Mouse (Mus musculus) embryonic facial prominence, embryonic 10.5 days (tissue): ENCODE measurements at regions not wholly inside any gene's neighbourhood (a gene's known extent, or its start where the extent isn't known, plus 50 kb on each side); places are given as distances from the start of the nearest gene placed in this dataset.
"Not testable (repeated sequence)": the region's sequence is repeated elsewhere in the genome, so short reads cannot be mapped to it uniquely, and the experiment has no call there.

Experiments
- DNase-seq: peaks from one replicate; pipeline ENCODE4 v3.0.0-alpha.2; 2017; ENCODE audit warnings: low spot score
- H3K27ac ChIP-seq: fragments of 300-500 bp; sonication (generic); replicated peaks from 2 replicates; pipeline ENCODE4 v1.5.1; 2016; ENCODE audit warnings: mild to moderate bottlenecking
- H3K27me3 ChIP-seq: fragments of 300-500 bp; sonication (generic); replicated peaks from 2 replicates; pipeline ENCODE4 v1.6.1; 2016; ENCODE audit warnings: low read depth, mild to moderate bottlenecking; ENCODE audit not compliant: poor library complexity, severe bottlenecking
- H3K36me3 ChIP-seq: fragments of 300-500 bp; sonication (generic); replicated peaks from 2 replicates; pipeline ENCODE4 v1.6.1; 2016; ENCODE audit warnings: mild to moderate bottlenecking, moderate library complexity
- H3K4me1 ChIP-seq: fragments of 300-500 bp; sonication (generic); 2 replicates; pipeline ENCODE4 v1.6.1; 2016
- H3K4me3 ChIP-seq: fragments of 300-500 bp; sonication (generic); 2 replicates; pipeline ENCODE4 v1.5.1; 2016; ENCODE audit warnings: mild to moderate bottlenecking, moderate library complexity
- H3K9me3 ChIP-seq: fragments of 300-500 bp; sonication (generic); 2 replicates; pipeline ENCODE4 v1.6.1; 2016; ENCODE audit warnings: mild to moderate bottlenecking
- WGBS: fragments of 180-500 bp; shearing (Covaris S2); methylation state at CpG from one replicate; pipeline ENCODE4 v1.1.7; 2016; 5-methylcytosine and 5-hydroxymethylcytosine counted together

DNA sequence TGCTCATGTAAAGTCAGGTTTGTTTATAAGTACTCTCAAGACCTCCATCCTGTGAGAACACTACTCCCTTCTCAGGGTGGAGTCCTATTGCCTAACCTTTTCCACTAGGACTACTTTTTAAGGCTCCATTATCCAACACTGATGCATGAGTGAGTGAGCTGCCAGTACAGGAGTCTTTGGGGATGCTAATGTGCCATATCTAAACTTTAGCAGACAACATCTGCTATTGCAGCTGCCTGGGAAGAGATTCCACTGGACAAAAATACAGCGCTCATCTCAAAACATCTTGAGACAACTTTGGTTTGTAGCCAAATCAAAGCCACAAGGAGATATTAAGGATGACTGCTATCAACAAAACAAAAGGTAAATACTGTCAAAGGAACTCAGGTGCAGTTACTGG lies 52.3 kb upstream of the Gm10985 start:
- Histone ChIP-seq H3K36me3 (no peaks in the 10 kb centered on the region), H3K27ac (no peak overlapping the region), H3K9me3 (no peaks in the 10 kb centered on the region), H3K27me3 (no peaks in the 10 kb centered on the region), H3K4me3 (no peak overlapping the region), H3K4me1 (no peaks in the 10 kb centered on the region)
- no peak for DNase-seq
- WGBS, result 99% methylated on average over 1 of the region's 1 CpGs

DNA sequence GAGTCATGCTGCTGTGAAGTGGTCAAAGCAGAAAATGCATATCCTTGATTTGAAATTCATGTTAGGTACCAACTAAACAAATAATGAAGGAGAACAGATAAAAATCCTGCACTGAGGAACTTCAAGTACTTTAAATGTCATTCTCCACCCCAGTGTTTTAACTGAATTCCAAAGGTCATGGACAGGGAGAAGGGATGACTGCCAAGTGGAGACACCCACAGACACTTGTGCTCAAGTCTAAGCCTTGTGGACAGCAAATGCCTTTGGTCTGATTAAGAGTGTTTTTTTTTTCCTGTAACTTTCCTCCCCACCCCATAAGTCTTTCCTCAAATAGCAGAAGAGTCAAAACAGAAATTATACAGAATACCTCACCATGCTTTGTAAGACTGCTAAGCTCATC lies 55.2 kb upstream of the Gm10985 start:
- H3K27ac ChIP-seq, result no peak overlapping the region
- no peak overlapping the region for H3K4me3 ChIP-seq
- H3K36me3 ChIP-seq, result no peaks in the 10 kb centered on the region
- no peaks in the 10 kb centered on the region for H3K4me1 ChIP-seq
- no peaks in the 10 kb centered on the region for H3K9me3 ChIP-seq
- no peaks in the 10 kb centered on the region for H3K27me3 ChIP-seq
- DNase-seq, result no peak

DNA sequence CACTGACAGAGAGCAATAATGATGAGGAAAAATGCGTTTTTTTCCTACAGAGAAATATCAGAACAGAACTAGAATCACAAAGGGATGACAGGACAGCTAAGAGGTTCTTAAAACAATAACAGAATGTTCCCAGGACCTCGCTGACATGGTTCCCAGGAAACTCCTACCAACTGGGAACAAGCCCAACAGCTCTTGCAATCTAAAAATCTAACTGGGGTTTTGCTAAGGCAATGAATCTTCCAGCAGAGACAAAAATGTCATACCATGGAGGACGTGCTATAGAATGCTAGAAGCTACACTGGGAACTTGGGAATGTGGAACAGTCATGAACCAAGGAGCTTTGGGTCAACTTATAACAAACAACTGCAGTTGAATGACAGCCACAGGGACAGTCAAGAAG lies 59.7 kb upstream of the Gm10985 start:
- DNase-seq, result no peak
- WGBS, result 75% methylated on average over 3 of the region's 3 CpGs
- no peaks in the 10 kb centered on the region for H3K36me3 ChIP-seq
- no peak overlapping the region for H3K27ac ChIP-seq
- H3K4me1 ChIP-seq, result no peaks in the 10 kb centered on the region
- no peak overlapping the region for H3K4me3 ChIP-seq
- H3K9me3 ChIP-seq, result no peaks in the 10 kb centered on the region
- no peaks in the 10 kb centered on the region for H3K27me3 ChIP-seq

- no peaks in the 10 kb centered on the region for H3K36me3 ChIP-seq
- DNase-seq, result no peak
- no peaks in the 10 kb centered on the region for H3K4me1 ChIP-seq
- no peaks in the 10 kb centered on the region for H3K27me3 ChIP-seq
- no peak overlapping the region for H3K27ac ChIP-seq
- H3K4me3 ChIP-seq, result no peak overlapping the region
- WGBS, result 78% methylated on average over 5 of the region's 5 CpGs
- H3K9me3 ChIP-seq, result no peaks in the 10 kb centered on the region
Observed at GRCm38 (mm10) chr3:53776668-53777067, 68.2 kb upstream of the Gm10985 start.

DNA sequence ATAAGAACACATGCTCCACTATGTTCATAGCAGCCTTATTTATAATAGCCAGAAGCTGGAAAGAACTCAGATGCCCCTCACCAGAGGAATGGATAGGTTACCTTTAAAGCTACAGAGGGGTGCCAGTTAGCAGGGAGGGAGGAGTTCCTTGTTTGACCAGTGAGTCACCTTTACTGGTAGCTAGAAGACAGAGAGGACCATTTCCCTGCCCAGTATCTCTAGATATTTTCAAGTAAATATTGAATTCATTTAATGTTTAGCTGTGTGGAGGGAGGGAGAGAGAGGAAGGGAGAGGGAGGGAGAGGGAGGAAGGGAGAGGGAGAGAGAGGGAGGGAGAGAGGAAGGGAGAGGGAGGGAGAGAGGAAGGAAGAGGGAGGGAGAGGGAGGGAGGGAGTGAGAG lies 77.3 kb upstream of the Gm10985 start:
- DNase-seq, result no peak
- no peak overlapping the region for H3K27ac ChIP-seq
- no peaks in the 10 kb centered on the region for H3K4me1 ChIP-seq
- H3K4me3 ChIP-seq, result no peak overlapping the region
- H3K27me3 ChIP-seq, result no peaks in the 10 kb centered on the region
- no peaks in the 10 kb centered on the region for H3K36me3 ChIP-seq
- no peaks in the 10 kb centered on the region for H3K9me3 ChIP-seq

DNA sequence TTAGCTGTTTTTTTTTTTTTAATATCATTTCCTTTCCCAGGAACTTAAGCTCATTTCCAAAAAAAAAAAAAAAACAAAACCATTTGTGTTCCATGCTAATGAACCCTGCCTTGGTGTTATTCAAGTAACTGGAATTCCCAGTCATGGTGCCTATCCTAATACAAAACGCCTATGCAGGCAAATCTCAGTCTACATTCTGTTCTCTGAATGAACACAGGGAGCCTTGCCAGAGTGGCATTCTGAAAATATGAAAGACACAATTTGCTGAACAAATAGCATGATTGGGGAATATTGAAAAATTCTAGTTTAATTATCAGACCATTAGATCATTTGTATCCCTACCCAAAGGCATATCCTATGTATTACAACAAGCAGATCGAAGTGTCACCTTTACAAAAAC lies 80.9 kb upstream of the Gm10985 start:
- H3K27me3 ChIP-seq, result no peaks in the 10 kb centered on the region
- no peak overlapping the region for H3K27ac ChIP-seq
- no peak for DNase-seq
- peaks cover 9% of the 10 kb centered on the region for H3K4me1 ChIP-seq
- no peak overlapping the region for H3K4me3 ChIP-seq
- 90% methylated on average over 2 of the region's 2 CpGs for WGBS
- no peaks in the 10 kb centered on the region for H3K36me3 ChIP-seq
- H3K9me3 ChIP-seq, result no peaks in the 10 kb centered on the region

DNA sequence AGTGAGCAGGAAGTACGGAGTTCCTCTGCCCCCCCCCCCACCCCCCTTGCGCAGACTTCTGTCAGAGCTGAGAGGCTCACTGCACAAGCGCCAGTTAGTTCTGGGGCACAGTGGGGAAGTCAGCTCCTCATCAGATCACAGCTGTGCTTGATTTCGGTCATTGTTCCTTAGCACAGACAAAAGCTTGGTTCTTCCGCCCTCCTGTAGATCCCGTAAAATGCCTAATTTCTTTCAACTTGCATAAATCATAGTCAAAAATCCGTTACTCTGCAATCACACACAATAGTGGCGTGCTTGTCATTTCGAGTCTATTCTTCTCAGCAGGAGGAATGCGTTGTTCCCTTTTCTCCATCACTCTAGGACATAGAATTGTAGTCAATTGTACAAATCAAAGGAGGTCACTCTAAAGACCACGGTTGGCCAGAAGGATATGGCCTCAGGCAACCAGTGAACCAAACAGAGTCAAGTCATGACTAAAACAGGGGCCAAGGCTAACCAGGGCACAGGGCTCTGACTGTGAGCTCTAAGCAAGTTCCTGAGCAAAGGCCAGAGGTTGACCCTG lies 83.3 kb upstream of the Gm10985 start:
- Histone ChIP-seq H3K9me3 (no peaks in the 10 kb centered on the region), H3K27ac (peak overlapping the region; percentile 51; the same call in 1 of the 2 replicates), H3K36me3 (no peaks in the 10 kb centered on the region), H3K4me1 (peaks cover 10% of the 10 kb centered on the region), H3K27me3 (no peaks in the 10 kb centered on the region), H3K4me3 (no peak overlapping the region)
- peak; percentile 31 for DNase-seq
- 42% methylated on average over 11 of the region's 11 CpGs for WGBS

DNA sequence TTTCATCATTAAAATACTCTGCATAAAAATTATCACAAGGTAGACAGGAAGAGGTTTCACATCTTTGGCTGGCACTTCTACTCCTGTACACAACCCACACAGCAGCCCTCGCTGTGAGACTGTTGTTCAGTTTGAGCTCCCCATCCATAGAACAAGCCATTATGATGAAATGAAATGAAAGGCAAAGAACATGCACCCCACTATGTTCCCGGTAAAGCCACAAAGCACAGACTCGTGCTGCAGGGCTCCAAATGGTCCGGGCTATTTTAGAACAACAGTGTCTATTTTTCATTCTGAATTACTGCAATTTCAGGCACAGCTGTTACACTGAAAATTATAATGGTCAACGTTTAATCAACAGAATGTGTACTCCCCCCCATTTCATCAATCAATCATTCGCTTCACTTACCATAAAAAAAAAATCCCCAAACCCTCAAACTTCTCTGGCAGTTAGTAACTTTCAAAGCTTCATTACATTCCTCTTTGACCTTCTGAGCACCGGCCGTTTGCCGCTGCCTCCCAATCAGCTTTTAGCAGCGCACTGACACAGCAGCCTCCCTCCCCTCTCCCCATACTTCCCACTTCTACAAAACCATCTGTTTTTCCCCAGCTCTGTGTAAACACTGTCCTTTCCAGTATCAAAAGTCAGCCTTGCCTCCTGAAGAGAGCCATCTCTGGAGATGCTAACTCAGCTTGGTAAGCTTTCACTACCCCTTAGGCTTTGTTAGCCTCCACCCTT lies 88.6 kb upstream of the Gm10985 start:
- Histone ChIP-seq H3K9me3 (no peaks in the 10 kb centered on the region), H3K27me3 (no peaks in the 10 kb centered on the region), H3K4me3 (no peak overlapping the region), H3K36me3 (no peaks in the 10 kb centered on the region), H3K4me1 (peaks cover 8% of the 10 kb centered on the region), H3K27ac (no peak overlapping the region)
- 52% methylated on average over 10 of the region's 10 CpGs for WGBS
- DNase-seq, result no peak

DNA sequence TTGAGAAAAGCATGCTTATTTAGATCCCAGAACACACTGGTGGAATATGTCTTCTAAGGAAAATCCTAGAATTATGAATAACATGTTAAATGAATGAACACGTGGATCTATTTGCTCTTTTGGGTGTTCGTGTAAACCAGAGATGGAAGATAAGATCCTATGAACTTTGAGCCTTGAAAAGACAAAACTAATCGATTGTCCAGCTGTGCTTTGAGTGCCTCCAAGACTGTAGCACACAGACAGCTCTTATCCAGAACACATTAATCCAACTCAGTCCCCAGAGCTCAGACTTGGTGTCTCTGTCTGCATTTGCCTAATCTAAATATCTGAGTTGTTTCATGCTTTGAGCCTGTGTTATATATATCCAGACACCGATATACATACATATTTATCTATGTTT lies 80.0 kb upstream of the Frem2 start:
- Histone ChIP-seq H3K4me3 (no peak overlapping the region), H3K9me3 (no peaks in the 10 kb centered on the region), H3K36me3 (no peaks in the 10 kb centered on the region), H3K27me3 (no peaks in the 10 kb centered on the region), H3K4me1 (no peaks in the 10 kb centered on the region), H3K27ac (no peak overlapping the region)
- WGBS, result 83% methylated on average over 4 of the region's 4 CpGs
- DNase-seq, result no peak

DNA sequence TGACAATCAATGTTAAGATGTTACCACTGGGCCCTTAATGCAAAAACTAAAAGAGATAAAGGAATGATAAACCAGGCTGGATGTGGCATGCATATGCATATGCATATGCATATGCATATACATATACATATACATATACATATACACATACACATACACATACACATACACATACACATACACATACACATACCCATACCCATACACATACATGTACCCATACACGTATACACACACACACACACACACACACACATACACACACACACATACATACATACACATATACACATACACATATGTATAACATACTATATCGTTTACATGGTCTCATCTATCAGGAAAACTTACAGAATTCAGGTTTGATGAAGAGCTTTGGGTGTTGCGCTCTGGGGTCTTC lies 78.5 kb upstream of the Frem2 start:
- WGBS, result 90% methylated on average over 3 of the region's 3 CpGs
- DNase-seq, H3K9me3 ChIP-seq, H3K4me3 ChIP-seq, H3K27me3 ChIP-seq, H3K36me3 ChIP-seq, H3K27ac ChIP-seq, H3K4me1 ChIP-seq: not testable (repeated sequence)

DNA sequence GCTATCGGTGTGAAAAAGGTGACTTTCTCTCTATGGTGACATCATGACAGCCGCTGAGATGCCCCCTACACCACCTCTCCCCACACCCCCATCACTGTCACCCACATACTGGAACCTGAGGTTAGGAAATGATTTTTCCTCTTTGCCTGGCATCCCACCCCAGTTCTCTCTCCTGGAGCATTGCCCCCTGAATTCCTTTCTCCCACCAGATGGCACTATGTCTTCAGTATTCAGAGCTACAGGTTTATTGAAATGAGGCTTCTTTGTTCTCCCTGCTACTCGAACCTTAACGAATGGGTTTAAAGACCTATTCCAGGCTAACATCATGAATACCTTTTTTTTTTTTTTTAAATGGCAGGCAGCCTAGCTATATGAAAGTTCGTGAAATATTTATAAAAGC lies 78.0 kb upstream of the Frem2 start:
- peak; percentile 20 for DNase-seq
- Histone ChIP-seq H3K9me3 (no peaks in the 10 kb centered on the region), H3K27ac (no peak overlapping the region), H3K27me3 (no peaks in the 10 kb centered on the region), H3K4me1 (peaks cover 3% of the 10 kb centered on the region), H3K36me3 (no peaks in the 10 kb centered on the region), H3K4me3 (no peak overlapping the region)
- 38% methylated on average over 5 of the region's 5 CpGs for WGBS

- WGBS, result 34% methylated on average over 7 of the region's 7 CpGs
- H3K27ac ChIP-seq, result no peak overlapping the region
- H3K27me3 ChIP-seq, result no peaks in the 10 kb centered on the region
- no peaks in the 10 kb centered on the region for H3K36me3 ChIP-seq
- H3K4me3 ChIP-seq, result no peak overlapping the region
- H3K4me1 ChIP-seq, result peaks cover 6% of the 10 kb centered on the region
- peak; percentile 19 for DNase-seq
- no peaks in the 10 kb centered on the region for H3K9me3 ChIP-seq
Observed at GRCm38 (mm10) chr3:53730440-53730839, 73.3 kb upstream of the Frem2 start.

DNA sequence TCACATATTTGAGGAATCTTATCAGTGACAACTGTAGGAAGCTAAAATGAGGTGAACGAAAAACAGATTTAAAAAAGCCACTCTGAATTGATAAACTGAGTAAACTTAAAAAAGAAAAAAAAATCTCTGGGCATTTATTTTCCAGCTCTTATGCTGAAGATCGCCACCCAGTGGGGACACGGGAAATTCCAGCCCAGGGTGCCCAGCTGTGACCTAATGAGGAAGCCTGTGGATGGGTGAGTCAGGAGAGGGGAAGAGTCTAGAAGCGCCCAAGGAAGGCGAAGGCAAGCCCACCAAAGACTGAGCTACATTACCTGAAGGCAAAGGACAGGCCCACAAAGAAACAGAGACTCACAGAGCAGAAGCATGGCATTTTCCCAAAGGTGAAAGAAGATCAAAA lies 72.7 kb upstream of the Frem2 start:
- no peaks in the 10 kb centered on the region for H3K27me3 ChIP-seq
- peaks cover 6% of the 10 kb centered on the region for H3K4me1 ChIP-seq
- no peak overlapping the region for H3K27ac ChIP-seq
- no peaks in the 10 kb centered on the region for H3K36me3 ChIP-seq
- WGBS, result 33% methylated on average over 5 of the region's 5 CpGs
- no peaks in the 10 kb centered on the region for H3K9me3 ChIP-seq
- DNase-seq, result peak; percentile 65
- H3K4me3 ChIP-seq, result no peak overlapping the region
